Mouse (Mus musculus): ENCODE results near the gene Htr6.

DNA sequence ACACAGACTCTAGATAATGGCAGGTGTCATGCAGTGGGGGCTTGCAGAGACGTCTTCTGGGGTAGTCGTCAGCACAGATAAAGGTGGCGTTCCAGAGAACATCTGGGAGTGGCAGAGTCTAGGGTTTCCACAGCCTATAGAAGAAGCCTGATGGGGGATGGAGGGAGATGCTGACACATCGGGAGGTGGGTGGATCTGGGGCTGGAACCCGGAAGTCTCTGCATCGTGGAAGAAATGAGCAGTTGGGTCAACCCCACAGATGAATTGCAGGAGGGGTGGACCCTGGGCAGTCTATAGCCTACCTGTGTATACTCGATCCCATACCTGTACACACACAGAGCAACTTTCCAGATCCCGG, 41.4 kb downstream of the Htr6 start:
- TF ChIP-seq CTCF (conservative IDR thresholded peaks at IDR 0.05; ENCODE audit: insufficient read depth, insufficient read length, low read depth, low read length) (no peak), POLR2A (IDR thresholded peaks at IDR 0.05; ENCODE audit: low read depth, low read length) (no peak)

All from kidney, adult 2 months (tissue).